Mouse (Mus musculus) C2C12 (cell line): ENCODE measurements around the gene Cep170b.

ENCODE experiments used
- CTCF ChIP-seq: IDR thresholded peaks from one replicate; pipeline ENCODE4 v1.5.1; 2011; ENCODE audit not compliant: control insufficient read depth, insufficient read depth, insufficient read length
- MAX ChIP-seq: IDR thresholded peaks from one replicate; pipeline ENCODE4 v1.6.1; 2011; ENCODE audit warnings: mild to moderate bottlenecking, control low read depth
- MYOG ChIP-seq: IDR thresholded peaks from one replicate; pipeline ENCODE4 v1.6.1; 2011; ENCODE audit not compliant: control insufficient read depth, insufficient read length; ENCODE audit errors: extremely low read depth

GRCm38 (mm10) chr12:112769751-112770150 lies 49.5 kb downstream of the Cep170b start:
- no peak for TF ChIP-seq CTCF
- TF ChIP-seq MYOG, result no peak
- TF ChIP-seq MAX, result no peak
